Mouse (Mus musculus) megakaryocyte, embryonic 14.5 days (primary cell): Measurements from ENCODE around the gene Sohlh2. TPM values are rescaled to one million over a fixed set of nuclear protein-coding genes. Genes with fewer than 3 reads are reported as not detected.

ENCODE experiments used
- H3K27me3 ChIP-seq: replicated peaks from 2 replicates; pipeline ENCODE3; 2012; ENCODE audit warnings: inconsistent platforms
- H3K36me3 ChIP-seq: replicated peaks from 2 replicates; pipeline ENCODE3; 2012; ENCODE audit warnings: low read length, inconsistent platforms, mixed read lengths
- H3K4me1 ChIP-seq: 2 replicates; pipeline ENCODE4 v1.6.1; 2012; ENCODE audit warnings: inconsistent platforms
- H3K4me3 ChIP-seq: replicated peaks from 2 replicates; pipeline ENCODE3; 2012; ENCODE audit warnings: moderate library complexity, mild to moderate bottlenecking, inconsistent platforms
- H3K9me3 ChIP-seq: 2 replicates; pipeline ENCODE4 v1.6.1; 2012; ENCODE audit warnings: inconsistent platforms
- FLI1 ChIP-seq: IDR thresholded peaks from 2 replicates; pipeline ENCODE4 v1.6.1; 2012; ENCODE audit warnings: low read length, inconsistent platforms, mixed read lengths
- GATA1 ChIP-seq: IDR thresholded peaks from 3 replicates; pipeline ENCODE4 v1.6.1; 2012; ENCODE audit warnings: mixed read lengths, low read length, inconsistent platforms, borderline replicate concordance
- polyA plus RNA-seq: library from polyadenylated mRNA; stranded (reverse); fragments of >175 nt; gene quantifications from 2 replicates; pipeline ENCODE4 v1.2.3, GENCODE M21; 2012; ENCODE audit warnings: low replicate concordance; ENCODE audit not compliant: insufficient read depth

The Sohlh2 gene
- polyA plus RNA-seq, 1 experiment = not detected

GRCm38 (mm10) chr3:55206413-55206812, 24.6 kb downstream of the Sohlh2 start:
- Histone ChIP-seq H3K36me3 (no peaks in the 10 kb centered on the region), H3K4me1 (no peaks in the 10 kb centered on the region), H3K9me3 (peaks cover 30% of the 10 kb centered on the region), H3K4me3 (no peak overlapping the region), H3K27me3 (no peaks in the 10 kb centered on the region)
- TF ChIP-seq FLI1 (no peak), GATA1 (no peak)

- Histone ChIP-seq H3K4me3 (no peak overlapping the region), H3K36me3 (no peaks in the 10 kb centered on the region), H3K4me1 (no peaks in the 10 kb centered on the region), H3K27me3 (no peaks in the 10 kb centered on the region), H3K9me3 (peaks cover 30% of the 10 kb centered on the region)
- no peak for TF ChIP-seq FLI1
- TF ChIP-seq GATA1 = no peak
Observed at GRCm38 (mm10) chr3:55207665-55208064, 25.8 kb downstream of the Sohlh2 start.

- Histone ChIP-seq H3K4me1 (no peaks in the 10 kb centered on the region), H3K4me3 (no peak overlapping the region), H3K9me3 (peaks cover 22% of the 10 kb centered on the region), H3K36me3 (no peaks in the 10 kb centered on the region), H3K27me3 (no peaks in the 10 kb centered on the region)
- TF ChIP-seq GATA1 = no peak
- TF ChIP-seq FLI1 = no peak
Observed at GRCm38 (mm10) chr3:55212254-55212653, 30.4 kb downstream of the Sohlh2 start.

GRCm38 (mm10) chr3:55213785-55214184, 32.0 kb downstream of the Sohlh2 start:
- H3K27me3 ChIP-seq = no peaks in the 10 kb centered on the region
- H3K4me1 ChIP-seq = no peaks in the 10 kb centered on the region
- no peaks in the 10 kb centered on the region for H3K36me3 ChIP-seq
- TF ChIP-seq FLI1 = no peak
- no peak for TF ChIP-seq GATA1
- H3K9me3 ChIP-seq = peaks cover 16% of the 10 kb centered on the region
- no peak overlapping the region for H3K4me3 ChIP-seq

GRCm38 (mm10) chr3:55214413-55214812, 32.6 kb downstream of the Sohlh2 start:
- Histone ChIP-seq H3K9me3 (peaks cover 11% of the 10 kb centered on the region), H3K4me3 (no peak overlapping the region), H3K4me1 (no peaks in the 10 kb centered on the region), H3K27me3 (no peaks in the 10 kb centered on the region), H3K36me3 (no peaks in the 10 kb centered on the region)
- TF ChIP-seq GATA1 (no peak), FLI1 (no peak)

GRCm38 (mm10) chr3:55222502-55222901, 40.7 kb downstream of the Sohlh2 start:
- no peaks in the 10 kb centered on the region for H3K36me3 ChIP-seq
- H3K9me3 ChIP-seq = peaks cover 35% of the 10 kb centered on the region
- H3K4me3 ChIP-seq = no peak overlapping the region
- no peak for TF ChIP-seq GATA1
- no peak for TF ChIP-seq FLI1
- H3K4me1 ChIP-seq = no peaks in the 10 kb centered on the region
- no peaks in the 10 kb centered on the region for H3K27me3 ChIP-seq

GRCm38 (mm10) chr3:55223862-55224261, 42.0 kb downstream of the Sohlh2 start:
- Histone ChIP-seq H3K9me3 (peaks cover 35% of the 10 kb centered on the region), H3K4me1 (no peaks in the 10 kb centered on the region), H3K4me3 (no peak overlapping the region), H3K27me3 (no peaks in the 10 kb centered on the region), H3K36me3 (no peaks in the 10 kb centered on the region)
- TF ChIP-seq GATA1 = no peak
- TF ChIP-seq FLI1 = no peak

- TF ChIP-seq GATA1 = no peak
- no peak for TF ChIP-seq FLI1
- H3K36me3 ChIP-seq = no peaks in the 10 kb centered on the region
- peaks cover 33% of the 10 kb centered on the region for H3K9me3 ChIP-seq
- H3K4me3 ChIP-seq = no peak overlapping the region
- H3K27me3 ChIP-seq = no peaks in the 10 kb centered on the region
- H3K4me1 ChIP-seq = no peaks in the 10 kb centered on the region
Observed at GRCm38 (mm10) chr3:55226501-55227213, 44.8 kb downstream of the Sohlh2 start.

- Histone ChIP-seq H3K27me3 (no peaks in the 10 kb centered on the region), H3K4me1 (no peaks in the 10 kb centered on the region), H3K4me3 (no peak overlapping the region), H3K9me3 (peaks cover 29% of the 10 kb centered on the region), H3K36me3 (no peaks in the 10 kb centered on the region)
- TF ChIP-seq FLI1 = no peak
Observed at GRCm38 (mm10) chr3:55227214-55227581, 45.4 kb downstream of the Sohlh2 start.

GRCm38 (mm10) chr3:55241730-55242421, 60.0 kb downstream of the Sohlh2 start, which contains the start of gene Dclk1:
TSS of gene Dclk1 (plus strand) at chr3:55242364.
- no peaks in the 10 kb centered on the region for H3K36me3 ChIP-seq
- H3K4me3 ChIP-seq = no peak within 1 kb of the TSS
- H3K4me1 ChIP-seq = no peaks in the 10 kb centered on the region; the same call in 1 of the 2 replicates
- TF ChIP-seq GATA1 = no peak
- TF ChIP-seq FLI1 = no peak
- peaks cover 19% of the 10 kb centered on the region for H3K27me3 ChIP-seq
- H3K9me3 ChIP-seq = peaks cover 18% of the 10 kb centered on the region; the same call in 1 of the 2 replicates
